Mouse (Mus musculus): ENCODE results near the gene Sash1. TPM values are rescaled to one million over a fixed set of nuclear protein-coding genes. Genes with fewer than 3 reads are reported as not detected.

Gene Sash1
- polyA plus RNA-seq, 1 experiment from 2014 or later = 2.2 TPM

- Histone ChIP-seq H3K27me3 (ENCODE audit: control insufficient read depth, insufficient read depth, low read depth, low read length) (no peaks in the 10 kb centered on the region), H3K9me3 (replicated peaks; ENCODE audit: control insufficient read depth, low read length, poor library complexity, severe bottlenecking) (no peaks in the 10 kb centered on the region), H3K9ac (ENCODE audit: low read depth, low read length) (no peak overlapping the region), H3K4me2 (ENCODE audit: low read length) (no peak overlapping the region), H3K4me1 (ENCODE audit: control insufficient read depth, insufficient read depth, low read length) (no peaks in the 10 kb centered on the region), H3K36me3 (ENCODE audit: control insufficient read depth, insufficient read depth, low read length) (no peaks in the 10 kb centered on the region), H3K27ac (ENCODE audit: low read length) (no peak overlapping the region), H3K4me3 (ENCODE audit: low read depth, low read length) (no peak overlapping the region)
- ATAC-seq = no peak
- 65% methylated on average over 4 of the region's 4 CpGs for WGBS
These were observed 37.9 kb downstream of the Sash1 start for GRCm38 (mm10) chr10:8847974-8848373.

- no peak overlapping the region for H3K9ac ChIP-seq (ENCODE audit: low read depth, low read length)
- H3K4me2 ChIP-seq (ENCODE audit: low read length) = no peak overlapping the region
- H3K4me1 ChIP-seq (ENCODE audit: control insufficient read depth, insufficient read depth, low read length) = no peaks in the 10 kb centered on the region
- no peaks in the 10 kb centered on the region for H3K9me3 ChIP-seq (replicated peaks; ENCODE audit: control insufficient read depth, low read length, poor library complexity, severe bottlenecking)
- no peaks in the 10 kb centered on the region for H3K27me3 ChIP-seq (ENCODE audit: control insufficient read depth, insufficient read depth, low read depth, low read length)
- H3K27ac ChIP-seq (ENCODE audit: low read length) = no peak overlapping the region
- H3K36me3 ChIP-seq (ENCODE audit: control insufficient read depth, insufficient read depth, low read length) = no peaks in the 10 kb centered on the region
- ATAC-seq = no peak
- whole genome bisulfite sequencing = 97% methylated on average over 10 of the region's 10 CpGs
- no peak overlapping the region for H3K4me3 ChIP-seq (ENCODE audit: low read depth, low read length)
These were observed 39.6 kb downstream of the Sash1 start for GRCm38 (mm10) chr10:8846258-8846657.

DNA sequence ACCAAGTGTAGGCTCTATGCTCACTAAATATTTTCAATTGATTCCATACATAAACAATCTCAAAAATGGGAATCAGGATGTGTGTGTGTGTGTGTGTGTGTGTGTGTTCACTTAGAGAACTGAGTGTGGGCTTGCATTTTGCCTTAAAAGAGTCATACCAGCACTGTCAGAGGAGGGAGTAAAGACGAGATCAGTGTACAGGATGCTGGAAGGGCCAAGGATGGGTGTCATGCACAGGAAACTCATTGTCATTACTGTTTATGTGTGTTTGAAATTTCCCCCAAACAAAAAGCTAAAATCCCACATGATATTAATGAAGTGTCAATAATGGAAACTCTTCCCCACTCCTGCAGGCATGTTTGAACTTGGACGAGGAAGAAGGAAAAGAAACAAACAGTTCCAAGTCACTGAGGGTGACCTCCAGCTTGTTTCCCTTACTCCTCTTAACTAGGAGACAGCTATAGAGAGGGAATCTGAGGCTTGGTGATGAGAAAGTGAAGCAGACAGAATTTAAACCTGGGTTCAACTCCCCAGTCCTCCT, 40.6 kb downstream of the Sash1 start:
- no peaks in the 10 kb centered on the region for H3K36me3 ChIP-seq (ENCODE audit: control insufficient read depth, insufficient read depth, low read length)
- no peaks in the 10 kb centered on the region for H3K4me1 ChIP-seq (ENCODE audit: control insufficient read depth, insufficient read depth, low read length)
- ATAC-seq = no peak
- no peak overlapping the region for H3K27ac ChIP-seq (ENCODE audit: low read length)
- H3K4me3 ChIP-seq (ENCODE audit: low read depth, low read length) = no peak overlapping the region
- 75% methylated on average over 2 of the region's 2 CpGs for WGBS
- no peak overlapping the region for H3K9ac ChIP-seq (ENCODE audit: low read depth, low read length)
- no peaks in the 10 kb centered on the region for H3K9me3 ChIP-seq (replicated peaks; ENCODE audit: control insufficient read depth, low read length, poor library complexity, severe bottlenecking)
- no peaks in the 10 kb centered on the region for H3K27me3 ChIP-seq (ENCODE audit: control insufficient read depth, insufficient read depth, low read depth, low read length)
- H3K4me2 ChIP-seq (ENCODE audit: low read length) = no peak overlapping the region

DNA sequence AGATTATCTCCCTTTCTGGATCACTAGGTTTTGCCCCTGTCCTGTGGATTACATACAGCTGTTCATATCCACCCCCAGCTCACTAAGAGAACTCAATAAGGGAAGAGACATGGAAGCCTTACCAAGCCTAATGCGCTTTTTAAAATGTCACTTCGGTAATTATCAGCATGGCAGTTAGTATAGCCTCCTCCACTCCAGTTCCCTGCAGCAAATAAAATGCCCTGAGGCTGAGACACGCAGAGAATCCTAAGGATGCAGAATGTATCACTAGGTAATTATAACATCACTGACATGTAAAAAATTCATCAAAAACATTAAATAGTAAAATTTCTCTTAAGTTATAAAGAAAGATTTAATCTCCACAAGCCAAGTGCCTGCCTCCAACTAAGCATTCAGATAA, 45.9 kb downstream of the Sash1 start:
- WGBS = 56% methylated on average over 3 of the region's 3 CpGs
- Histone ChIP-seq H3K4me3 (ENCODE audit: low read depth, low read length) (no peak overlapping the region), H3K4me2 (ENCODE audit: low read length) (no peak overlapping the region), H3K27ac (ENCODE audit: low read length) (peak overlapping the region; percentile 42; the same call in 1 of the 2 replicates), H3K27me3 (ENCODE audit: control insufficient read depth, insufficient read depth, low read depth, low read length) (no peaks in the 10 kb centered on the region), H3K4me1 (ENCODE audit: control insufficient read depth, insufficient read depth, low read length) (peaks cover 4% of the 10 kb centered on the region), H3K36me3 (ENCODE audit: control insufficient read depth, insufficient read depth, low read length) (no peaks in the 10 kb centered on the region), H3K9me3 (replicated peaks; ENCODE audit: control insufficient read depth, low read length, poor library complexity, severe bottlenecking) (no peaks in the 10 kb centered on the region), H3K9ac (ENCODE audit: low read depth, low read length) (no peak overlapping the region)
- ATAC-seq = peak; percentile 49; the same call in 1 of the 2 replicates

GRCm38 (mm10) chr10:8833816-8834464, 51.9 kb downstream of the Sash1 start:
- H3K4me2 ChIP-seq (ENCODE audit: low read length) = no peak overlapping the region
- H3K9me3 ChIP-seq (replicated peaks; ENCODE audit: control insufficient read depth, low read length, poor library complexity, severe bottlenecking) = 0 out of 2 replicates have a peak, but pooled peaks cover 3% of the 10 kb centered on the region
- ATAC-seq = no peak
- H3K9ac ChIP-seq (ENCODE audit: low read depth, low read length) = no peak overlapping the region
- no peak overlapping the region for H3K27ac ChIP-seq (ENCODE audit: low read length)
- 93% methylated on average over 17 of the region's 17 CpGs for WGBS
- no peaks in the 10 kb centered on the region for H3K36me3 ChIP-seq (ENCODE audit: control insufficient read depth, insufficient read depth, low read length)
- H3K4me1 ChIP-seq (ENCODE audit: control insufficient read depth, insufficient read depth, low read length) = no peaks in the 10 kb centered on the region
- no peaks in the 10 kb centered on the region for H3K27me3 ChIP-seq (ENCODE audit: control insufficient read depth, insufficient read depth, low read depth, low read length)
- no peak overlapping the region for H3K4me3 ChIP-seq (ENCODE audit: low read depth, low read length)

GRCm38 (mm10) chr10:8826303-8826702, 59.6 kb downstream of the Sash1 start:
- no peak for ATAC-seq
- no peak overlapping the region for H3K27ac ChIP-seq (ENCODE audit: low read length)
- 22% methylated on average over 10 of the region's 10 CpGs for WGBS
- no peak overlapping the region for H3K9ac ChIP-seq (ENCODE audit: low read depth, low read length)
- H3K4me3 ChIP-seq (ENCODE audit: low read depth, low read length) = no peak overlapping the region
- no peaks in the 10 kb centered on the region for H3K9me3 ChIP-seq (replicated peaks; ENCODE audit: control insufficient read depth, low read length, poor library complexity, severe bottlenecking)
- H3K4me2 ChIP-seq (ENCODE audit: low read length) = no peak overlapping the region
- peaks cover 3% of the 10 kb centered on the region; the same call in 1 of the 2 replicates for H3K4me1 ChIP-seq (ENCODE audit: control insufficient read depth, insufficient read depth, low read length)
- no peaks in the 10 kb centered on the region for H3K27me3 ChIP-seq (ENCODE audit: control insufficient read depth, insufficient read depth, low read depth, low read length)
- H3K36me3 ChIP-seq (ENCODE audit: control insufficient read depth, insufficient read depth, low read length) = no peaks in the 10 kb centered on the region

DNA sequence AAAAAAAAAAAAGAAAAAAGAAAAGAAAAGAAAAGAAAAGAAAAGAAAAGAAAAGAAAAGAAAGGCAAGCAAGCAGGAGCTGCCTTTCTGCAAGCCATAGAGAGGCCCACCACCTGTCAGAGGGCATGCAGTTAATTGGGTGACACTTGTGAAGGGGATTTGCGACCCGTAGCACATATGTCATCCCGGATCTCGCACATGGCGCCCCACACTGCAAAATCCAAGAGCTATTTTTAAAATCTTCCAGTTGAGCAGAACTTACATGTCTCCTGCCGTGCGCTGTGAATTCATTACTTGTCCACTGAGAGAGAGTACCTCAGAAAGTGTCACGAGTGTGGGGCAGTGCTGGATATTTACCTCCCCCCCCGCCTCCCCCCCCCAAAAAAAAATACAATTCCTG, 60.0 kb downstream of the Sash1 start:
- Histone ChIP-seq H3K4me1 (ENCODE audit: control insufficient read depth, insufficient read depth, low read length) (peaks cover 3% of the 10 kb centered on the region; the same call in 1 of the 2 replicates), H3K9ac (ENCODE audit: low read depth, low read length) (no peak overlapping the region), H3K36me3 (ENCODE audit: control insufficient read depth, insufficient read depth, low read length) (no peaks in the 10 kb centered on the region), H3K27me3 (ENCODE audit: control insufficient read depth, insufficient read depth, low read depth, low read length) (no peaks in the 10 kb centered on the region), H3K4me2 (ENCODE audit: low read length) (no peak overlapping the region), H3K9me3 (replicated peaks; ENCODE audit: control insufficient read depth, low read length, poor library complexity, severe bottlenecking) (no peaks in the 10 kb centered on the region), H3K27ac (ENCODE audit: low read length) (no peak overlapping the region), H3K4me3 (ENCODE audit: low read depth, low read length) (no peak overlapping the region)
- no peak for ATAC-seq
- 30% methylated on average over 9 of the region's 9 CpGs for WGBS

DNA sequence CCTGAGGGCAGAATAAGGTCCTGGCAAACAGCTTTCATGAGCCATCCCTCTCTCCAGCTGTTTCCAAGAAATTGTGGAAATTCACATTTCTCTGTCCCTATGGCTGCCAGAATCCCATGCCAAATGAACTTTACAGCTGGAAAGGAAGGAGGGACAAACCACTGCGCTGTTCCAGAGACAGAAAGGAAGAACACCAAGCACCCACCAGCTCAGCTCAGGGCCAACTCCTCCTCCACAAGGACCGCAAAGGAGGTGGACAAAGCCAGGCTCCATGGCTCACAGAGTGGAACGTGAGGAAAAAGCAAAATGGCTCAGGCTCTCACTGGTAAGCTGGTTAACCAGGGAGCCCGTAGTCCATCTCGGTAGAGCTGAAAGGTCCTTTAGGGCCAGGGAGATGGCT, 67.8 kb downstream of the Sash1 start:
- Histone ChIP-seq H3K9me3 (replicated peaks; ENCODE audit: control insufficient read depth, low read length, poor library complexity, severe bottlenecking) (no peaks in the 10 kb centered on the region), H3K4me1 (ENCODE audit: control insufficient read depth, insufficient read depth, low read length) (no peaks in the 10 kb centered on the region; the same call in none of the 2 replicates), H3K4me2 (ENCODE audit: low read length) (no peak overlapping the region), H3K27me3 (ENCODE audit: control insufficient read depth, insufficient read depth, low read depth, low read length) (no peaks in the 10 kb centered on the region), H3K27ac (ENCODE audit: low read length) (no peak overlapping the region), H3K4me3 (ENCODE audit: low read depth, low read length) (no peak overlapping the region), H3K36me3 (ENCODE audit: control insufficient read depth, insufficient read depth, low read length) (no peaks in the 10 kb centered on the region), H3K9ac (ENCODE audit: low read depth, low read length) (no peak overlapping the region)
- 89% methylated on average over 5 of the region's 5 CpGs for WGBS
- no peak for ATAC-seq

DNA sequence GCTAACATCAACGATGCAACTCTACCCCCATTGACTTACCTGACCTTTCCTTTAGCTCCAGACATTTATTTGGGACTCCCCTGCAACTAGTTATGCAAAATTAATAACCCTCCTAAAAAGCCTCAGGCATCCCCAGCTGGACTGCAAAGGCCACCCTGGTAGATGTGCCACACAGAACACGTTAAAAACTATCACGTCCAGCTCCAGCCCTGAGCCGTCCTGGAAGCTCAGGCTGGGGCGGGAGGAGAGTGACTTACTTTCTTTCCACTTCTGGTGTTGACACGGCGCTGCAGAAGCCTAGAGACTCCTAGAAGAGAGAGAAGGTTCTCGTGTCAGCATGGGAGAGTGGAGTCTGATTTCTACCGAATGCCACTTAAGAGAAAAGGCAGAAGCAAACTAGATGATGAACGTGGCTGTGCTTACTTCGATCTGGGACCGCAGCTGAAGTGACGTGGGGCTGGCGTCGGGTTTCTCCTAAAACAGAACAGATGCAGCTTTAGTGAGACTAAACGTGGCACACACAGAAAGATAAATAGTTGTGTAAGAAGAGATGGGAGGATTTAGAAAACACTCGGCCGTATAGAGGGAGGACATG, 71.8 kb downstream of the Sash1 start:
- Histone ChIP-seq H3K4me1 (ENCODE audit: control insufficient read depth, insufficient read depth, low read length) (no peaks in the 10 kb centered on the region; the same call in 1 of the 2 replicates), H3K9ac (ENCODE audit: low read depth, low read length) (no peak overlapping the region), H3K4me2 (ENCODE audit: low read length) (no peak overlapping the region), H3K36me3 (ENCODE audit: control insufficient read depth, insufficient read depth, low read length) (no peaks in the 10 kb centered on the region), H3K4me3 (ENCODE audit: low read depth, low read length) (no peak overlapping the region), H3K9me3 (replicated peaks; ENCODE audit: control insufficient read depth, low read length, poor library complexity, severe bottlenecking) (no peaks in the 10 kb centered on the region), H3K27ac (ENCODE audit: low read length) (no peak overlapping the region), H3K27me3 (ENCODE audit: control insufficient read depth, insufficient read depth, low read depth, low read length) (no peaks in the 10 kb centered on the region)
- no peak for ATAC-seq
- WGBS = 77% methylated on average over 18 of the region's 18 CpGs
